Mouse (Mus musculus): Measurements from ENCODE around the gene Olfr986. TPM values are rescaled to one million over a fixed set of nuclear protein-coding genes. Genes with fewer than 3 reads are reported as not detected.

Gene Olfr986
- polyA plus RNA-seq, 1 experiment from 2014 or later = 0.08 TPM

Other genes starting within 250 kb of the Olfr986 start
- gene Olfr974, start 243.4 kb upstream of the Olfr986 start, polyA plus RNA-seq (2015; fragmentation: Nextera tagmentation; extraction: Ambion mirVana) = not detected in 2 replicates
- 0.09 TPM in 1 of 2 replicates, not detected in the other for gene Olfr975, start 228.9 kb upstream of the Olfr986 start, polyA plus RNA-seq (2015; fragmentation: Nextera tagmentation; extraction: Ambion mirVana)
- not detected in 2 replicates for gene Olfr976, start 219.8 kb upstream of the Olfr986 start, polyA plus RNA-seq (2015; fragmentation: Nextera tagmentation; extraction: Ambion mirVana)
- not detected in 2 replicates for gene Olfr978, start 188.8 kb upstream of the Olfr986 start, polyA plus RNA-seq (2015; fragmentation: Nextera tagmentation; extraction: Ambion mirVana)
- gene Olfr979, start 177.5 kb upstream of the Olfr986 start, polyA plus RNA-seq (2015; fragmentation: Nextera tagmentation; extraction: Ambion mirVana) = not detected in 2 replicates
- not detected in 2 replicates for gene Olfr980, start 171.3 kb upstream of the Olfr986 start, polyA plus RNA-seq (2015; fragmentation: Nextera tagmentation; extraction: Ambion mirVana)
- gene Olfr981, start 159.5 kb upstream of the Olfr986 start, polyA plus RNA-seq (2015; fragmentation: Nextera tagmentation; extraction: Ambion mirVana) = not detected in 2 replicates
- not detected in 2 replicates for gene Olfr982, start 107.1 kb upstream of the Olfr986 start, polyA plus RNA-seq (2015; fragmentation: Nextera tagmentation; extraction: Ambion mirVana)
- gene Olfr983, start 87.3 kb upstream of the Olfr986 start, polyA plus RNA-seq (2015; fragmentation: Nextera tagmentation; extraction: Ambion mirVana) = not detected in 2 replicates
- gene Olfr984, start 66.7 kb upstream of the Olfr986 start, polyA plus RNA-seq (2015; fragmentation: Nextera tagmentation; extraction: Ambion mirVana) = not detected in 2 replicates
- not detected in 2 replicates for gene Olfr985, start 50.7 kb upstream of the Olfr986 start, polyA plus RNA-seq (2015; fragmentation: Nextera tagmentation; extraction: Ambion mirVana)
- gene Tmem225, start 32.8 kb upstream of the Olfr986 start, polyA plus RNA-seq (2015; fragmentation: Nextera tagmentation; extraction: Ambion mirVana) = not detected in 2 replicates
- gene Zfp202, start 11.4 kb downstream of the Olfr986 start, polyA plus RNA-seq (2015; fragmentation: Nextera tagmentation; extraction: Ambion mirVana) = 13.1 and 13.7 TPM in 2 replicates
- gene Scn3b, start 88.3 kb downstream of the Olfr986 start, polyA plus RNA-seq (2015; fragmentation: Nextera tagmentation; extraction: Ambion mirVana) = 156 and 169 TPM in 2 replicates